Mouse (Mus musculus): Measurements from ENCODE around the gene Galk1. TPM values are rescaled to one million over a fixed set of nuclear protein-coding genes. Genes with fewer than 3 reads are reported as not detected.
A peak's percentile ranks its signal among the peaks of the same experiment; 100 is the strongest.

Gene Galk1
- 10 to 100 TPM; 14.5 to 14.7 TPM for total RNA-seq (2021)
- 14.6 and 16.4 TPM in 2 replicates for polyA plus RNA-seq (2012; rRNA removed)
- long read RNA-seq, transcript Galk1-201 (8 exons, 1,406 nt): major isoform, 25 of 32 reads
- long read RNA-seq, partial matches to known transcripts: 6 of 32 reads
- long read RNA-seq, other reads (novel, unspliced or antisense): 1 of 32 reads

- peak within 1 kb of the TSS; percentile 59 for H3K9ac ChIP-seq (ENCODE audit: low read depth, low read length)
- H3K4me1 ChIP-seq (ENCODE audit: control insufficient read depth, insufficient read depth, low read length): peaks cover 3% of the 10 kb centered on the region; the same call in 1 of the 2 replicates
- intact Hi-C loops (cut with DNase I): no loop called here
- no peaks in the 10 kb centered on the region for H3K36me3 ChIP-seq (ENCODE audit: control insufficient read depth, insufficient read depth, low read length)
- no peaks in the 10 kb centered on the region for H3K79me2 ChIP-seq (replicated peaks; ENCODE audit: control insufficient read depth, insufficient read depth, low read length)
- H3K4me3 ChIP-seq: peak within 1 kb of the TSS; percentile 66
- DNase-seq: peak; percentile 90 to 93
- TF ChIP-seq POLR2A (IDR thresholded peaks at IDR 0.05; ENCODE audit: insufficient read depth, low read depth, low read length): peak; percentile 40; the same call in 1 of the 2 replicates
- TF ChIP-seq CTCF (IDR thresholded peaks at IDR 0.05): no peak
- 2% methylated on average over 55 of the region's 55 CpGs for WGBS
- H3K27me3 ChIP-seq (ENCODE audit: control insufficient read depth, insufficient read depth, low read length): no peaks in the 10 kb centered on the region
- peak within 1 kb of the TSS; percentile 77 for H3K27ac ChIP-seq
These were observed at the start of gene Galk1 for GRCm38 (mm10) chr11:116012262-116012947. Gene Galk1, minus strand, starts transcription at chr11:116012719.

- intact Hi-C loops (cut with DNase I): no loop called here
These were observed 49.3 kb upstream of the Galk1 start for GRCm38 (mm10) chr11:116061641-116062415.

GRCm38 (mm10) chr11:116060596-116060995, 48.1 kb upstream of the Galk1 start:
- no peak for DNase-seq
- H3K27me3 ChIP-seq (ENCODE audit: control insufficient read depth, insufficient read depth, low read length): no peaks in the 10 kb centered on the region
- no peaks in the 10 kb centered on the region; the same call in 1 of the 2 replicates for H3K4me1 ChIP-seq (ENCODE audit: control insufficient read depth, insufficient read depth, low read length)
- 89% methylated on average over 9 of the region's 9 CpGs for WGBS
- H3K79me2 ChIP-seq (replicated peaks; ENCODE audit: control insufficient read depth, insufficient read depth, low read length): no peaks in the 10 kb centered on the region
- no peak overlapping the region for H3K9ac ChIP-seq (ENCODE audit: low read depth, low read length)
- H3K36me3 ChIP-seq (ENCODE audit: control insufficient read depth, insufficient read depth, low read length): no peaks in the 10 kb centered on the region
- no peak for TF ChIP-seq POLR2A (IDR thresholded peaks at IDR 0.05; ENCODE audit: insufficient read depth, low read depth, low read length)
- H3K4me3 ChIP-seq: no peak overlapping the region
- intact Hi-C loops (cut with DNase I): no loop called here
- no peak overlapping the region for H3K27ac ChIP-seq

More at GRCm38 (mm10) chr11:116061641-116062415, 49.3 kb upstream of the Galk1 start:
- H3K79me2 ChIP-seq (replicated peaks; ENCODE audit: control insufficient read depth, insufficient read depth, low read length): no peaks in the 10 kb centered on the region
- H3K4me1 ChIP-seq (ENCODE audit: control insufficient read depth, insufficient read depth, low read length): no peaks in the 10 kb centered on the region; the same call in 1 of the 2 replicates
- H3K9ac ChIP-seq (ENCODE audit: low read depth, low read length): no peak overlapping the region
- no peak for DNase-seq
- no peak overlapping the region for H3K27ac ChIP-seq
- no peak overlapping the region for H3K4me3 ChIP-seq
- H3K36me3 ChIP-seq (ENCODE audit: control insufficient read depth, insufficient read depth, low read length): no peaks in the 10 kb centered on the region
- TF ChIP-seq POLR2A (IDR thresholded peaks at IDR 0.05; ENCODE audit: insufficient read depth, low read depth, low read length) (no peak), CTCF (IDR thresholded peaks at IDR 0.05) (no peak), EP300 (IDR thresholded peaks at IDR 0.05; ENCODE audit: insufficient read depth, low read depth, low read length) (no peak)
- no peaks in the 10 kb centered on the region for H3K27me3 ChIP-seq (ENCODE audit: control insufficient read depth, insufficient read depth, low read length)
- 88% methylated on average over 13 of the region's 13 CpGs for WGBS

GRCm38 (mm10) chr11:116059691-116060025, 47.1 kb upstream of the Galk1 start:
- 92% methylated on average over 11 of the region's 11 CpGs for WGBS
- Histone ChIP-seq H3K27me3 (ENCODE audit: control insufficient read depth, insufficient read depth, low read length) (no peaks in the 10 kb centered on the region), H3K79me2 (replicated peaks; ENCODE audit: control insufficient read depth, insufficient read depth, low read length) (no peaks in the 10 kb centered on the region), H3K9ac (ENCODE audit: low read depth, low read length) (no peak overlapping the region), H3K27ac (no peak overlapping the region), H3K36me3 (ENCODE audit: control insufficient read depth, insufficient read depth, low read length) (no peaks in the 10 kb centered on the region), H3K4me1 (ENCODE audit: control insufficient read depth, insufficient read depth, low read length) (no peaks in the 10 kb centered on the region; the same call in 1 of the 2 replicates), H3K4me3 (no peak overlapping the region)
- intact Hi-C loops (cut with DNase I): no loop called here
- no peak for DNase-seq
- TF ChIP-seq EP300 (IDR thresholded peaks at IDR 0.05; ENCODE audit: insufficient read depth, low read depth, low read length) (no peak), CTCF (IDR thresholded peaks at IDR 0.05) (no peak), POLR2A (IDR thresholded peaks at IDR 0.05; ENCODE audit: insufficient read depth, low read depth, low read length) (no peak)

GRCm38 (mm10) chr11:116058868-116059690, 46.6 kb upstream of the Galk1 start:
- no peak for DNase-seq
- no peaks in the 10 kb centered on the region for H3K27me3 ChIP-seq (ENCODE audit: control insufficient read depth, insufficient read depth, low read length)
- WGBS: 92% methylated on average over 17 of the region's 17 CpGs
- H3K4me1 ChIP-seq (ENCODE audit: control insufficient read depth, insufficient read depth, low read length): no peaks in the 10 kb centered on the region; the same call in 1 of the 2 replicates
- H3K79me2 ChIP-seq (replicated peaks; ENCODE audit: control insufficient read depth, insufficient read depth, low read length): no peaks in the 10 kb centered on the region
- H3K9ac ChIP-seq (ENCODE audit: low read depth, low read length): no peak overlapping the region
- H3K4me3 ChIP-seq: no peak overlapping the region
- intact Hi-C loops (cut with DNase I): no loop called here
- TF ChIP-seq EP300 (IDR thresholded peaks at IDR 0.05; ENCODE audit: insufficient read depth, low read depth, low read length): no peak
- no peak for TF ChIP-seq CTCF (IDR thresholded peaks at IDR 0.05)
- no peak overlapping the region for H3K27ac ChIP-seq
- no peaks in the 10 kb centered on the region for H3K36me3 ChIP-seq (ENCODE audit: control insufficient read depth, insufficient read depth, low read length)
